Mouse (Mus musculus) megakaryocyte-erythroid progenitor cell, adult 5-6 weeks (primary cell): ENCODE measurements at regions not wholly inside any gene's neighbourhood (a gene's known extent, or its start where the extent isn't known, plus 50 kb on each side); places are given as distances from the start of the nearest gene placed in this dataset.

Source experiments
- ATAC-seq: replicated peaks from 2 replicates; pipeline ENCODE4 v1.8.0; 2016; ENCODE audit warnings: mild to moderate bottlenecking, inconsistent platforms; ENCODE audit not compliant: severe bottlenecking, poor library complexity, low FRiP score, low TSS enrichment

- ATAC-seq: no peak
These were observed 370.5 kb upstream of the Slc7a11 start for GRCm38 (mm10) chr3:50813760-50814400.

GRCm38 (mm10) chr3:50815716-50816115 is 372.3 kb upstream of the Slc7a11 start:
- no peak for ATAC-seq

GRCm38 (mm10) chr3:50816479-50816878 is 373.1 kb upstream of the Slc7a11 start:
- no peak for ATAC-seq

- ATAC-seq: no peak
These were observed 373.9 kb upstream of the Slc7a11 start for GRCm38 (mm10) chr3:50817361-50817760.

GRCm38 (mm10) chr3:50820776-50821175 is 377.4 kb upstream of the Slc7a11 start:
- ATAC-seq: no peak

- no peak for ATAC-seq
These were observed 382.4 kb upstream of the Slc7a11 start for GRCm38 (mm10) chr3:50825534-50826423.

GRCm38 (mm10) chr3:50826424-50826819 is 383.0 kb upstream of the Slc7a11 start:
- no peak for ATAC-seq

- ATAC-seq: no peak
These were observed 385.8 kb upstream of the Slc7a11 start for GRCm38 (mm10) chr3:50829211-50829610.

GRCm38 (mm10) chr3:50830446-50830845 is 387.0 kb upstream of the Slc7a11 start:
- no peak for ATAC-seq

GRCm38 (mm10) chr3:50830926-50831325 is 387.5 kb upstream of the Slc7a11 start:
- ATAC-seq: no peak

- no peak for ATAC-seq
These were observed 382.0 kb upstream of the Noct start for GRCm38 (mm10) chr3:50842216-50842615.

GRCm38 (mm10) chr3:50844835-50845301 is 379.4 kb upstream of the Noct start:
- ATAC-seq: no peak

- no peak for ATAC-seq
These were observed 378.9 kb upstream of the Noct start for GRCm38 (mm10) chr3:50845311-50845710.

- ATAC-seq: no peak
These were observed 375.7 kb upstream of the Noct start for GRCm38 (mm10) chr3:50848528-50848927.

GRCm38 (mm10) chr3:50851083-50851637 is 373.1 kb upstream of the Noct start:
- no peak for ATAC-seq

GRCm38 (mm10) chr3:50867105-50867504 is 357.1 kb upstream of the Noct start:
- no peak for ATAC-seq

GRCm38 (mm10) chr3:50869211-50869610 is 355.0 kb upstream of the Noct start:
- no peak for ATAC-seq

GRCm38 (mm10) chr3:50879050-50879449 is 345.2 kb upstream of the Noct start:
- ATAC-seq: peak; percentile 83

GRCm38 (mm10) chr3:50879595-50879994 is 344.7 kb upstream of the Noct start:
- peak; percentile 94 for ATAC-seq

- ATAC-seq: no peak
These were observed 342.6 kb upstream of the Noct start for GRCm38 (mm10) chr3:50881437-50882248.
